Mouse (Mus musculus): ENCODE data around the gene Tmem186. TPM values are rescaled to one million over a fixed set of nuclear protein-coding genes. Genes with fewer than 3 reads are reported as not detected.

Tmem186 gene
- polyA plus RNA-seq, 1 experiment from 2014 or later, result 11.2 TPM

GRCm38 (mm10) chr16:8639466-8640191 lies 2.1 kb upstream of the Tmem186 start:
- H3K27ac ChIP-seq, result peak overlapping the region; percentile 37
- WGBS (ENCODE audit: insufficient replicate concordance), result 39% methylated on average over 11 of the region's 11 CpGs
- H3K4me1 ChIP-seq (replicated peaks), result peaks cover 55% of the 10 kb centered on the region
- H3K4me3 ChIP-seq (replicated peaks), result peak overlapping the region; percentile 80
- no peaks in the 10 kb centered on the region for H3K27me3 ChIP-seq
- H3K36me3 ChIP-seq, result peaks cover 65% of the 10 kb centered on the region
- DNase-seq (no peak), ATAC-seq (ENCODE audit: low read depth) (no peak)
- peak overlapping the region; percentile 90 for H3K4me2 ChIP-seq
- H3K9me3 ChIP-seq (replicated peaks), result no peaks in the 10 kb centered on the region
- H3K9ac ChIP-seq, result peak overlapping the region; percentile 10; the same call in 1 of the 2 replicates

DNA sequence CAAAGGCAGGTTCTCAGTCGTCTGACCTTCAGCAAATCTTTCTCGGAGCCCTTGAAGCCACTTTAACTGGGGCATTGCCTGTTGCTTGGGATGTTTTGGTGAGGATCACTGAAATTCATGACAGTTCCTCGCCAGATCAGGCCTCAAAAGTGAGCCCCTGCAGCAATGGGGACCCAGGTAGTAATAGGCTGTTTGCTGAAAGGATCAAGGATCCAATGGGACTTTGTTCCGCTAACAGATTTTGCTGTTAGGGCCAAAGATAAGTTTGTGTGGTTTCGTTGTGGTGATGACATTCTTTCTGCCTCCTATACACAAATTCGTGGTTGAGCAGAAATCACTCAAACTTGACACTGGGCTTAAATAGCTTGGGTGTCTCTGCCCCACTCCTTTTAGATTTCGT lies 619 bp upstream of the Tmem186 start:
- peaks cover 58% of the 10 kb centered on the region for H3K4me1 ChIP-seq (replicated peaks)
- H3K9ac ChIP-seq, result peak overlapping the region; percentile 90
- peak overlapping the region; percentile 80 for H3K4me3 ChIP-seq (replicated peaks)
- H3K27me3 ChIP-seq, result no peaks in the 10 kb centered on the region
- WGBS (ENCODE audit: insufficient replicate concordance), result 11% methylated on average over 7 of the region's 7 CpGs
- ATAC-seq (ENCODE audit: low read depth) (no peak), DNase-seq (no peak)
- H3K9me3 ChIP-seq (replicated peaks), result no peaks in the 10 kb centered on the region
- H3K36me3 ChIP-seq, result peaks cover 61% of the 10 kb centered on the region
- H3K4me2 ChIP-seq, result peak overlapping the region; percentile 90
- H3K27ac ChIP-seq, result peak overlapping the region; percentile 93

GRCm38 (mm10) chr16:8636867-8637216 lies 670 bp downstream of the Tmem186 start:
- DNase-seq (no peak), ATAC-seq (ENCODE audit: low read depth) (peak; percentile 29)
- H3K9me3 ChIP-seq (replicated peaks), result no peaks in the 10 kb centered on the region
- no peaks in the 10 kb centered on the region for H3K27me3 ChIP-seq
- peaks cover 57% of the 10 kb centered on the region for H3K36me3 ChIP-seq
- peak overlapping the region; percentile 90 for H3K9ac ChIP-seq
- H3K4me3 ChIP-seq (replicated peaks), result peak overlapping the region; percentile 80
- peak overlapping the region; percentile 90 for H3K4me2 ChIP-seq
- peaks cover 61% of the 10 kb centered on the region for H3K4me1 ChIP-seq (replicated peaks)
- under 1% methylated on average over 13 of the region's 13 CpGs for WGBS (ENCODE audit: insufficient replicate concordance)
- peak overlapping the region; percentile 93 for H3K27ac ChIP-seq

DNA sequence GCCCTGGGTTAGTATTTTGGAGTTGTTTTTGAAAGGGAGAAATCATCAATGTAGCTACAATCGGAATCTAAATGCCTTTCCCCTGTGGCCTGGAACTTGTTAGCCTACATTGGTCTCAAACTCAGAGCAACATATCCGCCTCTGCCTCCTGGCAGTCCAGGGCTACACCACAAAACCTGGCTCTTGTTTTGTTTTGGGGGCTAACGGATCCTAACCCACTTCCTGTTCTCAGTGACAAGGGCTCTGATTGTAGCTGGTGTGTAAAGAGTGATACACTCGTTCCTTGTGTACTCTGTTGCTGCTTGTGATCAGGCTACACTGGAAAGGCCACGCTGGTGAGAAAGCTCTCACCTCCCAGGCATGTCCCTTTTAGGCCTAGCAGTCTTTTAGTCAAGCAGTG lies 6.1 kb downstream of the Tmem186 start:
- H3K27me3 ChIP-seq, result no peaks in the 10 kb centered on the region
- DNase-seq (no peak), ATAC-seq (ENCODE audit: low read depth) (no peak)
- no peak overlapping the region for H3K4me2 ChIP-seq
- H3K9me3 ChIP-seq (replicated peaks), result no peaks in the 10 kb centered on the region
- H3K4me3 ChIP-seq (replicated peaks), result no peak overlapping the region
- peaks cover 46% of the 10 kb centered on the region for H3K36me3 ChIP-seq
- WGBS (ENCODE audit: insufficient replicate concordance), result 52% methylated on average over 5 of the region's 5 CpGs
- peaks cover 25% of the 10 kb centered on the region for H3K4me1 ChIP-seq (replicated peaks)
- H3K27ac ChIP-seq, result no peak overlapping the region
- no peak overlapping the region for H3K9ac ChIP-seq

GRCm38 (mm10) chr16:8630419-8630818 lies 7.1 kb downstream of the Tmem186 start:
- no peak for DNase-seq
- WGBS (ENCODE audit: insufficient replicate concordance), result 63% methylated on average over 2 of the region's 2 CpGs
- H3K4me3 ChIP-seq (replicated peaks), result no peak overlapping the region
- no peaks in the 10 kb centered on the region for H3K27me3 ChIP-seq
- H3K9ac ChIP-seq, result no peak overlapping the region
- no peak overlapping the region for H3K4me2 ChIP-seq
- H3K36me3 ChIP-seq, result peaks cover 38% of the 10 kb centered on the region
- ATAC-seq (ENCODE audit: low read depth), result no peak
- no peak overlapping the region for H3K27ac ChIP-seq
- H3K4me1 ChIP-seq (replicated peaks), result peaks cover 15% of the 10 kb centered on the region; the same call in 1 of the 2 replicates
- no peaks in the 10 kb centered on the region for H3K9me3 ChIP-seq (replicated peaks)

- 0 out of 2 replicates have a peak, but pooled peaks cover 4% of the 10 kb centered on the region for H3K36me3 ChIP-seq
- no peaks in the 10 kb centered on the region for H3K27me3 ChIP-seq
- H3K27ac ChIP-seq, result no peak overlapping the region
- H3K4me2 ChIP-seq, result no peak overlapping the region
- ATAC-seq (ENCODE audit: low read depth), result no peak
- H3K4me1 ChIP-seq (replicated peaks), result peaks cover 4% of the 10 kb centered on the region; the same call in 1 of the 2 replicates
- DNase-seq, result no peak
- H3K9ac ChIP-seq, result no peak overlapping the region
- WGBS (ENCODE audit: insufficient replicate concordance), result 76% methylated on average over 16 of the region's 16 CpGs
- no peak overlapping the region for H3K4me3 ChIP-seq (replicated peaks)
- H3K9me3 ChIP-seq (replicated peaks), result no peaks in the 10 kb centered on the region
These were observed 17.0 kb downstream of the Tmem186 start for GRCm38 (mm10) chr16:8620315-8621115.

GRCm38 (mm10) chr16:8619659-8620314 lies 17.7 kb downstream of the Tmem186 start:
- no peak for ATAC-seq (ENCODE audit: low read depth)
- 0 out of 2 replicates have a peak, but pooled peaks cover 4% of the 10 kb centered on the region for H3K36me3 ChIP-seq
- H3K9ac ChIP-seq, result no peak overlapping the region
- H3K9me3 ChIP-seq (replicated peaks), result no peaks in the 10 kb centered on the region
- no peak overlapping the region for H3K27ac ChIP-seq
- no peak for DNase-seq
- WGBS (ENCODE audit: insufficient replicate concordance), result 72% methylated on average over 10 of the region's 10 CpGs
- no peaks in the 10 kb centered on the region for H3K27me3 ChIP-seq
- no peak overlapping the region for H3K4me2 ChIP-seq
- H3K4me1 ChIP-seq (replicated peaks), result peaks cover 4% of the 10 kb centered on the region; the same call in 1 of the 2 replicates
- H3K4me3 ChIP-seq (replicated peaks), result no peak overlapping the region

DNA sequence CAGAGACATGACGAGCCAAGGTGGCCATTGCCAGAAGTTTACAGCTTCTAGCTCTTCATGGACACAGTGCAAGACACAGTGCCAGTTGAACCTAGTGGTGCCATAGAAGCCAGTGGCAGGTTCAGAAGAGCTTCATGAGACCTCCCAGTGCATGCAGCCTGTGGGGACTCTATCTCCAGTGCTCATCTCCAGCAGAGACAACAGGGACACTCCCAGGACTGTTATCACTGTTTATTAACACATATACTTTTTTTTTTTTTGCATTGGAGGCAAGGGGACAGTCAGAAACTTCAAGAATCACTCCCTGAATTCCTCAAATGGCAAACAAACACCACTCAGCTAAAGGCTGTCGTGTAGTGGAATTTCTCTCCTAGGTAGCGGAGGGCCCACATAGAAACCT lies 24.1 kb downstream of the Tmem186 start:
- Histone ChIP-seq H3K4me3 (replicated peaks) (peak overlapping the region; percentile 29), H3K4me1 (replicated peaks) (peaks cover 41% of the 10 kb centered on the region), H3K27ac (peak overlapping the region; percentile 94), H3K9ac (peak overlapping the region; percentile 54), H3K36me3 (peaks cover 5% of the 10 kb centered on the region; the same call in 1 of the 2 replicates), H3K27me3 (no peaks in the 10 kb centered on the region), H3K9me3 (replicated peaks) (no peaks in the 10 kb centered on the region), H3K4me2 (peak overlapping the region; percentile 60)
- DNase-seq (peak; percentile 17), ATAC-seq (ENCODE audit: low read depth) (peak; percentile 32)
- 64% methylated on average over 3 of the region's 3 CpGs for WGBS (ENCODE audit: insufficient replicate concordance)

- H3K4me3 ChIP-seq (replicated peaks), result peak overlapping the region; percentile 29
- no peaks in the 10 kb centered on the region for H3K27me3 ChIP-seq
- ATAC-seq (ENCODE audit: low read depth) (peak; percentile 71), DNase-seq (peak; percentile 22)
- peak overlapping the region; percentile 60 for H3K4me2 ChIP-seq
- peak overlapping the region; percentile 54 for H3K9ac ChIP-seq
- peak overlapping the region; percentile 94 for H3K27ac ChIP-seq
- H3K36me3 ChIP-seq, result peaks cover 5% of the 10 kb centered on the region; the same call in 1 of the 2 replicates
- 54% methylated on average over 4 of the region's 4 CpGs for WGBS (ENCODE audit: insufficient replicate concordance)
- H3K4me1 ChIP-seq (replicated peaks), result peaks cover 41% of the 10 kb centered on the region
- no peaks in the 10 kb centered on the region for H3K9me3 ChIP-seq (replicated peaks)
These were observed 24.5 kb downstream of the Tmem186 start for GRCm38 (mm10) chr16:8613039-8613438.

- peak; percentile 81 for DNase-seq
- Histone ChIP-seq H3K9ac (peak overlapping the region; percentile 54), H3K4me3 (replicated peaks) (peak overlapping the region; percentile 29), H3K36me3 (peaks cover 5% of the 10 kb centered on the region; the same call in 1 of the 2 replicates), H3K9me3 (replicated peaks) (no peaks in the 10 kb centered on the region), H3K4me2 (peak overlapping the region; percentile 60), H3K4me1 (replicated peaks) (peaks cover 41% of the 10 kb centered on the region), H3K27ac (peak overlapping the region; percentile 94), H3K27me3 (no peaks in the 10 kb centered on the region)
- peak; percentile 99 for ATAC-seq (ENCODE audit: low read depth)
- WGBS (ENCODE audit: insufficient replicate concordance), result 60% methylated on average over 8 of the region's 8 CpGs
These were observed 25.1 kb downstream of the Tmem186 start for GRCm38 (mm10) chr16:8612214-8613005.
